Mouse (Mus musculus): ENCODE data around the gene Notum.

- no peak for TF ChIP-seq POLR2A (IDR thresholded peaks at IDR 0.05; ENCODE audit: low read depth, low read length)
- TF ChIP-seq CTCF (conservative IDR thresholded peaks at IDR 0.05; ENCODE audit: insufficient read depth, insufficient read length, low read depth, low read length): peak; percentile 47
Measured at GRCm38 (mm10) chr11:120651872-120652271, 9.1 kb downstream of the Notum start.

Measured in kidney, adult 2 months (tissue).